ENCODE assay signal across 8 mouse cellular contexts in the genomic region with DNA sequence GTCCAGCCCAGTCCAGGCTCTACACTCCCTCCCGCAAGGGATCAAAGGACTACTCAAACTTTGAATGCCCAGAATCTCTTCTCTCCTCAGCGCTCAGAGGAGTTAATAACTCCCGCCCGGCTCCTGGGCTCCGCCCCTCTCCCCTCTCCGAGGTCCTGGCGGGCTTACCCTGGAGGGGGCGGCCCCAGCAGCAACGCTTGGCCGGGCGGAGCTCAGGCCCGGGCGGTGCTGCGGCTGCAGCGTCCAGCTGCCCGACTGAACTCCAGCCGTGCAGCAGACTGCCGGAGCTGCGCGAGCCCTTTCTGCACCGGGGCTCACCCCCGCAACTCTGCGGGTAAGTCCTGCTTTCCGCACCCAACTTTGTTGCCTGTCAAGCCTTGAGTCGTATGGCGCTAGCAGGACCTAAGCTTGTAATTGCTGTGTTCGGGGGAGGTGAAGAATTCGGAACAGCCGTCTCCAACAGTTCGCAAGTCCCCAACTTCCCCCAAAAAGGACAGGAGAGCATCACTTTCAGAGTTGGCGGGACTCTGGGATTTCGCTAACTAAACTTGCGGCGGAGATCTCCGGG. TPM values are rescaled to one million over a fixed set of nuclear protein-coding genes. Genes with fewer than 3 reads are reported as not detected.
DNase-seq lines count a peak whose midpoint lies in the region; ATAC-seq and TF ChIP-seq lines count a peak whose summit lies in the region.

A gene (plus strand): TSS at position 187 of the 568 bp plus-strand sequence.

- DNase-seq in B cell, adult 2 months = peak; percentile 69 to 72
- peak; percentile 57 to 67 (median 59) for DNase-seq in liver, embryonic 14.5 days (ENCODE audit: low read depth in 3 of 3, low spot score in 3 of 3)
- DNase-seq in neural tube, embryonic 10.5 days (ENCODE audit: extremely low spot score, low spot score) = peak; percentile 81

- peak within 1 kb of the TSS; percentile 86 for H3K9ac ChIP-seq in embryonic facial prominence, embryonic 15.5 days
- H3K9ac ChIP-seq in heart, embryonic 11.5 days (ENCODE audit: low read depth, low read length) = peak within 1 kb of the TSS; percentile 74
- H3K9ac ChIP-seq in kidney, embryonic 16.5 days (replicated peaks; ENCODE audit: low read length) = peak within 1 kb of the TSS; percentile 89
- peak within 1 kb of the TSS; percentile 82 for H3K9ac ChIP-seq in liver, embryonic 14.5 days (replicated peaks)
- H3K9ac ChIP-seq in stomach, embryonic 16.5 days (ENCODE audit: low read length) = peak within 1 kb of the TSS; percentile 96

- peak; percentile 64; the same call in 1 of the 2 replicates for TF ChIP-seq POLR2A in bone marrow, adult 2 months (IDR thresholded peaks at IDR 0.05; ENCODE audit: borderline replicate concordance, control insufficient read depth, low read depth, low read length)

- no peaks in the 10 kb centered on the region for H3K27me3 ChIP-seq in embryonic facial prominence, embryonic 15.5 days
- H3K27me3 ChIP-seq in heart, embryonic 11.5 days (ENCODE audit: control insufficient read depth, insufficient read depth, low read length) = no peaks in the 10 kb centered on the region
- no peaks in the 10 kb centered on the region for H3K27me3 ChIP-seq in kidney, embryonic 16.5 days (ENCODE audit: insufficient read depth, low read length)
- no peaks in the 10 kb centered on the region for H3K27me3 ChIP-seq in liver, embryonic 14.5 days (ENCODE audit: control insufficient read depth, insufficient read depth, low read length)
- no peaks in the 10 kb centered on the region for H3K27me3 ChIP-seq in stomach, embryonic 16.5 days (ENCODE audit: control insufficient read depth, insufficient read depth, low read length)

- no peaks in the 10 kb centered on the region; the same call in 1 of the 2 replicates for H3K4me1 ChIP-seq in bone marrow, adult 2 months (ENCODE audit: control insufficient read depth, insufficient read depth, low read length)
- H3K4me1 ChIP-seq in embryonic facial prominence, embryonic 15.5 days = peaks cover 30% of the 10 kb centered on the region
- H3K4me1 ChIP-seq in heart, embryonic 11.5 days (ENCODE audit: control insufficient read depth, insufficient read depth, low read length) = peaks cover 20% of the 10 kb centered on the region
- peaks cover 25% of the 10 kb centered on the region for H3K4me1 ChIP-seq in kidney, embryonic 16.5 days (ENCODE audit: insufficient read depth, low read length)
- peaks cover 4 to 8% of the 10 kb centered on the region in 2 experiments for H3K4me1 ChIP-seq in liver, embryonic 14.5 days (replicated peaks; ENCODE audit: control insufficient read depth in 2 of 2, insufficient read depth in 2 of 2, low read length in 1 of 2)
- H3K4me1 ChIP-seq in stomach, embryonic 16.5 days (ENCODE audit: control insufficient read depth, insufficient read depth, low read length) = peaks cover 20% of the 10 kb centered on the region

- peak within 1 kb of the TSS; percentile 90 for H3K4me3 ChIP-seq in bone marrow, adult 2 months (replicated peaks; ENCODE audit: control insufficient read depth, low read depth, low read length)
- peak within 1 kb of the TSS; percentile 91 for H3K4me3 ChIP-seq in embryonic facial prominence, embryonic 15.5 days (replicated peaks)
- H3K4me3 ChIP-seq in heart, embryonic 11.5 days (ENCODE audit: low read depth, low read length) = peak within 1 kb of the TSS; percentile 61
- H3K4me3 ChIP-seq in kidney, embryonic 16.5 days (ENCODE audit: low read length) = peak within 1 kb of the TSS; percentile 92
- H3K4me3 ChIP-seq in liver, embryonic 14.5 days (ENCODE audit: insufficient read depth in 1 of 2, low read depth in 2 of 2, low read length in 2 of 2) = peak within 1 kb of the TSS; percentile 79 to 93
- H3K4me3 ChIP-seq in stomach, embryonic 16.5 days (replicated peaks; ENCODE audit: low read length) = peak within 1 kb of the TSS; percentile 83

- H3K27ac ChIP-seq in bone marrow, adult 2 months (ENCODE audit: control insufficient read depth, insufficient read depth, low read depth, low read length, poor library complexity) = peak within 1 kb of the TSS; percentile 99
- H3K27ac ChIP-seq in embryonic facial prominence, embryonic 15.5 days (replicated peaks) = peak within 1 kb of the TSS; percentile 91
- peak within 1 kb of the TSS; percentile 86 for H3K27ac ChIP-seq in heart, embryonic 11.5 days (ENCODE audit: low read depth, low read length)
- H3K27ac ChIP-seq in kidney, embryonic 16.5 days (ENCODE audit: low read length) = peak within 1 kb of the TSS; percentile 93
- peak within 1 kb of the TSS; percentile 40; the same call in 1 of the 2 replicates for H3K27ac ChIP-seq in liver, embryonic 14.5 days
- H3K27ac ChIP-seq in stomach, embryonic 16.5 days (ENCODE audit: low read length) = peak within 1 kb of the TSS; percentile 85

- H3K4me2 ChIP-seq in embryonic facial prominence, embryonic 15.5 days (replicated peaks) = peak within 1 kb of the TSS; percentile 84
- H3K4me2 ChIP-seq in heart, embryonic 11.5 days = peak within 1 kb of the TSS; percentile 85
- H3K4me2 ChIP-seq in kidney, embryonic 16.5 days (replicated peaks; ENCODE audit: low read depth, low read length) = peak within 1 kb of the TSS; percentile 77
- peak within 1 kb of the TSS; percentile 96 for H3K4me2 ChIP-seq in liver, embryonic 14.5 days (ENCODE audit: low read depth)
- H3K4me2 ChIP-seq in stomach, embryonic 16.5 days (ENCODE audit: low read depth, low read length) = peak within 1 kb of the TSS; percentile 84

- TF ChIP-seq CTCF in bone marrow, adult 2 months (IDR thresholded peaks at IDR 0.05; ENCODE audit: control insufficient read depth, insufficient read depth, low read length) = no peak
- no peak for TF ChIP-seq CTCF in liver, embryonic 14.5 days (IDR thresholded peaks at IDR 0.05; ENCODE audit: low read depth)

- H3K36me3 ChIP-seq in embryonic facial prominence, embryonic 15.5 days = peaks cover 19% of the 10 kb centered on the region
- peaks cover 12% of the 10 kb centered on the region for H3K36me3 ChIP-seq in heart, embryonic 11.5 days (ENCODE audit: control insufficient read depth, insufficient read depth, low read length)
- peaks cover 20% of the 10 kb centered on the region for H3K36me3 ChIP-seq in kidney, embryonic 16.5 days (ENCODE audit: insufficient read depth, low read length)
- no peaks in the 10 kb centered on the region for H3K36me3 ChIP-seq in liver, embryonic 14.5 days (replicated peaks; ENCODE audit: control insufficient read depth, insufficient read depth, low read depth)
- peaks cover 12% of the 10 kb centered on the region; the same call in 1 of the 2 replicates for H3K36me3 ChIP-seq in stomach, embryonic 16.5 days (ENCODE audit: control insufficient read depth, insufficient read depth, low read length)

- H3K9me3 ChIP-seq in embryonic facial prominence, embryonic 15.5 days (replicated peaks) = no peaks in the 10 kb centered on the region
- no peaks in the 10 kb centered on the region for H3K9me3 ChIP-seq in heart, embryonic 11.5 days (replicated peaks; ENCODE audit: control insufficient read depth, low read length)
- H3K9me3 ChIP-seq in kidney, embryonic 16.5 days (ENCODE audit: low read length) = no peaks in the 10 kb centered on the region
- H3K9me3 ChIP-seq in liver, embryonic 14.5 days (ENCODE audit: control insufficient read depth, low read length) = no peaks in the 10 kb centered on the region
- H3K9me3 ChIP-seq in stomach, embryonic 16.5 days (replicated peaks; ENCODE audit: control insufficient read depth, low read length) = no peaks in the 10 kb centered on the region

- no peak for TF ChIP-seq EP300 in liver, embryonic 14.5 days (IDR thresholded peaks at IDR 0.05; ENCODE audit: low read depth)

- 1% methylated on average over 35 of the region's 35 CpGs for WGBS in bone marrow, adult 2 months
- WGBS in embryonic facial prominence, embryonic 15.5 days = under 1% methylated on average over 35 of the region's 35 CpGs
- WGBS in heart, embryonic 11.5 days (ENCODE audit: insufficient replicate concordance) = under 1% methylated on average over 35 of the region's 35 CpGs
- WGBS in kidney, embryonic 16.5 days = under 1% methylated on average over 35 of the region's 35 CpGs
- under 1% methylated on average over 35 of the region's 35 CpGs for WGBS in liver, embryonic 14.5 days (ENCODE audit: insufficient replicate concordance)
- under 1% methylated on average over 35 of the region's 35 CpGs for WGBS in stomach, embryonic 16.5 days

- ATAC-seq in embryonic facial prominence, embryonic 15.5 days (ENCODE audit: insufficient number of reproducible peaks, low FRiP score, low TSS enrichment, low read depth) = peak; percentile 84
- ATAC-seq in heart, embryonic 11.5 days (replicated peaks; ENCODE audit: insufficient number of reproducible peaks, low FRiP score, low TSS enrichment) = peak; percentile 80
- ATAC-seq in kidney, embryonic 16.5 days (ENCODE audit: low FRiP score, low TSS enrichment) = peak; percentile 91
- peak; percentile 73 for ATAC-seq in liver, embryonic 14.5 days (ENCODE audit: insufficient read depth)
- ATAC-seq in stomach, embryonic 16.5 days (ENCODE audit: insufficient read depth, low FRiP score) = peak; percentile 91

RNA-seq across cellular contexts. Expression of the gene that starts here (rescaled TPM):
- 22.0 and 34.9 TPM in 2 replicates for polyA plus RNA-seq in bone marrow, adult 2 months (2011; ENCODE audit: insufficient read depth, insufficient read length, low replicate concordance, missing spikeins)
- 65.4 and 74.1 TPM in 2 replicates for polyA plus RNA-seq in embryonic facial prominence, embryonic 15.5 days (2015; fragmentation: Nextera tagmentation; extraction: Ambion mirVana)
- 26.9 and 30.2 TPM in 2 replicates for polyA plus RNA-seq in heart, embryonic 11.5 days (2014; fragmentation: Nextera tagmentation; extraction: Ambion mirVana)
- 62.1 and 72.3 TPM in 2 replicates for polyA plus RNA-seq in kidney, embryonic 16.5 days (2015; fragmentation: Nextera tagmentation; extraction: Ambion mirVana)
- 5.1 and 5.7 TPM in 2 replicates for polyA plus RNA-seq in liver, embryonic 14.5 days (2012; rRNA removed)
- 3.6 and 4.1 TPM in 2 replicates for polyA plus RNA-seq in liver, embryonic 14.5 days (2014; fragmentation: Nextera tagmentation; extraction: Ambion mirVana)
- 54.6 and 60.2 TPM in 2 replicates for polyA plus RNA-seq in stomach, embryonic 16.5 days (2015; fragmentation: Nextera tagmentation; extraction: Ambion mirVana)

Comparison
In these comparisons a context has a peak if more than half of its experiments do, and no peak if none do; other contexts are left out.
1. Peak in every context shown above with its lines: DNase-seq, ATAC-seq, H3K4me3 ChIP-seq and H3K27ac ChIP-seq.
2. H3K27ac ChIP-seq: peak in every context shown above with its lines; median percentile 99 in bone marrow, adult 2 months; 93 in kidney, embryonic 16.5 days; 91 in embryonic facial prominence, embryonic 15.5 days; 86 in heart, embryonic 11.5 days; 85 in stomach, embryonic 16.5 days; 40 in liver, embryonic 14.5 days.